ENCODE assay signal across 11 mouse cellular contexts in the genomic region with DNA sequence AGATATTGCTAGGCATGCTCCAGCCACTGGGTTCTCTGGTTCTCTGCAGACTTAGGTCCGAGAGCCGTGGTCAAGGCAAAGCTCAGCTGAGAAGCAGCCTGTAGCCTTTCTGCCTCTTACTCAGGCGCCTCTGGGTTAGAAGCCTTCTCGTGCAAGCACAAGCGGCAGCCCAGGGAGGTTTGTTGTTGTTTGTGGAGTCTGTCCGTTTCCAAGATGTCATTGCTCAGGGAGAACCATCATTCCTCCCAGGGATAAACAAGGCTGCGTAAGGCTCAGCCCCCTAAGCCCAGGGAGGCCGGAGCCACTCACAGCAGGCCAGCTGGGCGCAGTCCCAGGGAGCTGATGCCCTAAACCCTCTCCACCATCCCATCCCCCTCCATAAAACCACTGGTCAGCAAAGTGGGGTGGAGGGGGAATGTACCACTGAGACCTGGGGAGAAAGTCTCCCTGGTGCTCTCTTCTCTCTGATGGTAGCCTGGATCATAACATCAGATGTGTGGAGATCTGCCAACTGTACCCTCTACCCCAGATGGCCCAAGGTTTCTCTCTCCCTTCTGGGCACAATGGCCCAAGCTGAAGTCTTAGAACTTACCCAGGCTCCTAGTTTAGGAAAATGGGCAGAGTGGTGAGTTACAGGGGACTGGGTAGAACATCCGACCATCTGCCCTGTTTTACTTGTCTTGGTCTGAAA.
DNase-seq lines count a peak whose midpoint lies in the region; ATAC-seq and TF ChIP-seq lines count a peak whose summit lies in the region.
"Had no signal": no experiment of that assay in that cellular context is flagged by ENCODE, and none has a peak within 500 bp of the region (broad histone marks: within the 10 kb centered on the region; RNA-seq: fewer than 3 reads in every experiment).

No protein-coding gene starts in this region.

- no peak overlapping the region for H3K27ac ChIP-seq in intestine, embryonic 14.5 days (ENCODE audit: low read depth)
- no peak overlapping the region for H3K27ac ChIP-seq in intestine, postnatal 0 days (ENCODE audit: low read depth, low read length)
- H3K27ac ChIP-seq in embryonic facial prominence, embryonic 11.5 days (replicated peaks; ENCODE audit: low read depth, low read length), result no peak overlapping the region
- H3K27ac ChIP-seq in hindbrain, embryonic 12.5 days, result no peak overlapping the region
- no peak overlapping the region for H3K27ac ChIP-seq in midbrain, embryonic 16.5 days (ENCODE audit: low read length)

- peak overlapping the region; percentile 12 for H3K4me2 ChIP-seq in intestine, embryonic 14.5 days (ENCODE audit: low read length)
- no peak overlapping the region for H3K4me2 ChIP-seq in intestine, postnatal 0 days (replicated peaks; ENCODE audit: low read depth)
- H3K4me2 ChIP-seq in embryonic facial prominence, embryonic 11.5 days (ENCODE audit: low read depth, low read length), result peak overlapping the region; percentile 4; the same call in 1 of the 2 replicates
- H3K4me2 ChIP-seq in hindbrain, embryonic 12.5 days (replicated peaks), result peak overlapping the region; percentile 68
- peak overlapping the region; percentile 87 for H3K4me2 ChIP-seq in midbrain, embryonic 16.5 days (ENCODE audit: low read length)

- no peak overlapping the region for H3K4me3 ChIP-seq in intestine, embryonic 14.5 days (ENCODE audit: low read depth, low read length)
- H3K4me3 ChIP-seq in intestine, postnatal 0 days (ENCODE audit: low read depth, low read length), result no peak overlapping the region
- H3K4me3 ChIP-seq in embryonic facial prominence, embryonic 11.5 days (ENCODE audit: low read depth, low read length), result no peak overlapping the region
- H3K4me3 ChIP-seq in hindbrain, embryonic 12.5 days, result peak overlapping the region; percentile 59
- peak overlapping the region; percentile 8; the same call in 1 of the 2 replicates for H3K4me3 ChIP-seq in midbrain, embryonic 16.5 days (ENCODE audit: low read depth, low read length)
- H3K4me3 ChIP-seq: megakaryocyte, embryonic 14.5 days had no signal

- no peak overlapping the region for H3K9ac ChIP-seq in intestine, embryonic 14.5 days (ENCODE audit: low read length)
- H3K9ac ChIP-seq in intestine, postnatal 0 days (ENCODE audit: low read depth, low read length), result no peak overlapping the region
- no peak overlapping the region for H3K9ac ChIP-seq in embryonic facial prominence, embryonic 11.5 days (replicated peaks; ENCODE audit: low read length)
- H3K9ac ChIP-seq in hindbrain, embryonic 12.5 days, result 0 out of 2 replicates have a peak overlapping the region, but pooled peaks have one; percentile 13
- H3K9ac ChIP-seq in midbrain, embryonic 16.5 days (ENCODE audit: low read depth, low read length), result peak overlapping the region; percentile 5; the same call in 1 of the 2 replicates

- H3K27me3 ChIP-seq in intestine, embryonic 14.5 days (replicated peaks; ENCODE audit: control insufficient read depth, insufficient read depth, low read length), result no peaks in the 10 kb centered on the region
- no peaks in the 10 kb centered on the region for H3K27me3 ChIP-seq in intestine, postnatal 0 days (replicated peaks; ENCODE audit: control insufficient read depth, insufficient read depth, low read length)
- no peaks in the 10 kb centered on the region for H3K27me3 ChIP-seq in embryonic facial prominence, embryonic 11.5 days (ENCODE audit: control insufficient read depth, insufficient read depth, low read length)
- H3K27me3 ChIP-seq in hindbrain, embryonic 12.5 days, result peaks cover 3% of the 10 kb centered on the region; the same call in 1 of the 2 replicates
- no peaks in the 10 kb centered on the region for H3K27me3 ChIP-seq in midbrain, embryonic 16.5 days (ENCODE audit: control insufficient read depth, insufficient read depth, low read depth, low read length)
- H3K27me3 ChIP-seq: CH12.LX had no signal

- peaks cover 7% of the 10 kb centered on the region; the same call in 1 of the 2 replicates for H3K36me3 ChIP-seq in intestine, embryonic 14.5 days (ENCODE audit: control insufficient read depth, insufficient read depth, low read length)
- peaks cover 32% of the 10 kb centered on the region; the same call in 1 of the 2 replicates for H3K36me3 ChIP-seq in intestine, postnatal 0 days (ENCODE audit: control insufficient read depth, insufficient read depth)
- no peaks in the 10 kb centered on the region for H3K36me3 ChIP-seq in embryonic facial prominence, embryonic 11.5 days (replicated peaks; ENCODE audit: control insufficient read depth, insufficient read depth, low read depth, low read length)
- 0 out of 2 replicates have a peak, but pooled peaks cover 22% of the 10 kb centered on the region for H3K36me3 ChIP-seq in hindbrain, embryonic 12.5 days
- H3K36me3 ChIP-seq in midbrain, embryonic 16.5 days (ENCODE audit: control insufficient read depth, insufficient read depth, low read length), result no peaks in the 10 kb centered on the region

- no peaks in the 10 kb centered on the region for H3K9me3 ChIP-seq in intestine, embryonic 14.5 days (ENCODE audit: control insufficient read depth, low read length)
- no peaks in the 10 kb centered on the region for H3K9me3 ChIP-seq in intestine, postnatal 0 days (ENCODE audit: control insufficient read depth)
- no peaks in the 10 kb centered on the region for H3K9me3 ChIP-seq in embryonic facial prominence, embryonic 11.5 days (replicated peaks; ENCODE audit: control insufficient read depth, low read length)
- no peaks in the 10 kb centered on the region for H3K9me3 ChIP-seq in hindbrain, embryonic 12.5 days (replicated peaks)
- no peaks in the 10 kb centered on the region for H3K9me3 ChIP-seq in midbrain, embryonic 16.5 days (replicated peaks; ENCODE audit: control insufficient read depth, low read length, poor library complexity, severe bottlenecking)
- H3K9me3 ChIP-seq: megakaryocyte, embryonic 14.5 days had no signal

- no peak for DNase-seq in intestine, embryonic 14.5 days (ENCODE audit: low spot score)
- no peak for DNase-seq in embryonic facial prominence, embryonic 11.5 days (ENCODE audit: low spot score)
- DNase-seq in testis, postnatal 10 days (ENCODE audit: low spot score), result no peak
- no peak for DNase-seq in right cerebral cortex, adult 2 months (ENCODE audit: low spot score in 2 of 2)
- DNase-seq: thymus, postnatal 4 days had no signal

- H3K4me1 ChIP-seq in intestine, embryonic 14.5 days (replicated peaks; ENCODE audit: control insufficient read depth, insufficient read depth, low read length), result peaks cover 33% of the 10 kb centered on the region
- no peaks in the 10 kb centered on the region for H3K4me1 ChIP-seq in intestine, postnatal 0 days (replicated peaks; ENCODE audit: control insufficient read depth, insufficient read depth, low read length)
- H3K4me1 ChIP-seq in embryonic facial prominence, embryonic 11.5 days (ENCODE audit: control insufficient read depth, insufficient read depth, low read length), result peaks cover 2% of the 10 kb centered on the region; the same call in 1 of the 2 replicates
- H3K4me1 ChIP-seq in hindbrain, embryonic 12.5 days, result peaks cover 66% of the 10 kb centered on the region
- H3K4me1 ChIP-seq in midbrain, embryonic 16.5 days (ENCODE audit: control insufficient read depth, insufficient read depth, low read length), result peaks cover 52% of the 10 kb centered on the region

- ATAC-seq in intestine, embryonic 14.5 days (replicated peaks; ENCODE audit: low FRiP score, low TSS enrichment, low read depth), result no peak
- no peak for ATAC-seq in intestine, postnatal 0 days
- ATAC-seq in embryonic facial prominence, embryonic 11.5 days (replicated peaks; ENCODE audit: insufficient number of reproducible peaks, low FRiP score, low TSS enrichment, low read depth), result no peak
- no peak for ATAC-seq in hindbrain, embryonic 12.5 days (ENCODE audit: low FRiP score)
- ATAC-seq in midbrain, embryonic 16.5 days, result no peak
- no peak for ATAC-seq in activated CD4-positive, CD25-positive, alpha-beta regulatory T cell, adult 4 months

- no peak for TF ChIP-seq CTCF in intestine, postnatal 0 days (IDR thresholded peaks at IDR 0.05; ENCODE audit: low read depth)

- WGBS in intestine, embryonic 14.5 days, result 50% methylated on average over 10 of the region's 10 CpGs
- 74% methylated on average over 10 of the region's 10 CpGs for WGBS in intestine, postnatal 0 days
- WGBS in embryonic facial prominence, embryonic 11.5 days, result 54% methylated on average over 10 of the region's 10 CpGs
- 59% methylated on average over 10 of the region's 10 CpGs for WGBS in hindbrain, embryonic 12.5 days
- WGBS in midbrain, embryonic 16.5 days, result 50% methylated on average over 10 of the region's 10 CpGs

Comparison
In these comparisons a context has a peak if more than half of its experiments do, and no peak if none do; other contexts are left out.
1. H3K4me3 ChIP-seq: peak in hindbrain, embryonic 12.5 days (single experiment) and midbrain, embryonic 16.5 days (single experiment); none in intestine, embryonic 14.5 days (single experiment), intestine, postnatal 0 days (single experiment) and embryonic facial prominence, embryonic 11.5 days (single experiment).
2. H3K9ac ChIP-seq: peak in hindbrain, embryonic 12.5 days (single experiment) and midbrain, embryonic 16.5 days (single experiment); none in intestine, embryonic 14.5 days (single experiment), intestine, postnatal 0 days (single experiment) and embryonic facial prominence, embryonic 11.5 days (single experiment).